9 mouse cellular contexts compared by ENCODE assay signal in genomic region chr2:151977689-151978440, GRCm38 (mm10). TPM values are rescaled to one million over a fixed set of nuclear protein-coding genes. Genes with fewer than 3 reads are reported as not detected.
DNase-seq lines count a peak whose midpoint lies in the region; ATAC-seq lines count a peak whose summit lies in the region.
"Had no signal": no experiment of that assay in that cellular context is flagged by ENCODE, and none has a peak within 500 bp of the region (broad histone marks: within the 10 kb centered on the region; RNA-seq: fewer than 3 reads in every experiment).

No protein-coding gene starts in this region.

- no peak overlapping the region for H3K4me3 ChIP-seq in kidney, embryonic 15.5 days (replicated peaks)
- no peak overlapping the region for H3K4me3 ChIP-seq in lung, embryonic 15.5 days

- no peak overlapping the region for H3K9ac ChIP-seq in kidney, embryonic 15.5 days
- no peak overlapping the region for H3K9ac ChIP-seq in lung, embryonic 15.5 days
- H3K9ac ChIP-seq: lung, embryonic 14.5 days had no signal

- H3K27ac ChIP-seq in kidney, embryonic 15.5 days = peak overlapping the region; percentile 30; the same call in 1 of the 2 replicates
- 0 out of 2 replicates have a peak overlapping the region, but pooled peaks have one; percentile 6 for H3K27ac ChIP-seq in lung, embryonic 15.5 days

- intact Hi-C loops in gastrocnemius, postnatal 14 days (cut with DNase I; ENCODE audit: low total_unique reads) = no loop called here

- ATAC-seq in kidney, embryonic 15.5 days (replicated peaks; ENCODE audit: low FRiP score) = no peak
- ATAC-seq in lung, embryonic 15.5 days (ENCODE audit: borderline replicate concordance, extremely low read depth, low FRiP score, low TSS enrichment) = no peak

- peaks cover 16% of the 10 kb centered on the region for H3K27me3 ChIP-seq in kidney, embryonic 15.5 days
- H3K27me3 ChIP-seq in lung, embryonic 15.5 days = no peaks in the 10 kb centered on the region

- no peak for DNase-seq in kidney, adult 11 months
- peak; percentile 65 for DNase-seq in adipocyte (ENCODE audit: low spot score)
- DNase-seq in gastrocnemius, postnatal 14 days = peak; percentile 82
- no peak for DNase-seq in thymus, postnatal 0 days (ENCODE audit: low spot score)
- no peak for DNase-seq in layer of hippocampus, adult 9-11 months
- DNase-seq in B cell, adult 2 months = no peak
- DNase-seq: lung, embryonic 14.5 days had no signal

- H3K36me3 ChIP-seq in kidney, embryonic 15.5 days = no peaks in the 10 kb centered on the region
- no peaks in the 10 kb centered on the region for H3K36me3 ChIP-seq in lung, embryonic 15.5 days

- peak overlapping the region; percentile 80 for H3K4me2 ChIP-seq in kidney, embryonic 15.5 days
- peak overlapping the region; percentile 79; the same call in 1 of the 2 replicates for H3K4me2 ChIP-seq in lung, embryonic 15.5 days

- WGBS in kidney, embryonic 15.5 days = 80% methylated on average over 4 of the region's 4 CpGs
- WGBS in lung, embryonic 15.5 days = 64% methylated on average over 4 of the region's 4 CpGs

- H3K9me3 ChIP-seq in kidney, embryonic 15.5 days (replicated peaks) = no peaks in the 10 kb centered on the region
- no peaks in the 10 kb centered on the region for H3K9me3 ChIP-seq in lung, embryonic 15.5 days

- peaks cover 68% of the 10 kb centered on the region for H3K4me1 ChIP-seq in kidney, embryonic 15.5 days
- peaks cover 64% of the 10 kb centered on the region for H3K4me1 ChIP-seq in lung, embryonic 15.5 days

RNA-seq across cellular contexts. Expression of gene Fam110a, which starts 2.2 kb away (rescaled TPM):
- polyA plus RNA-seq in kidney, embryonic 15.5 days (2015; fragmentation: Nextera tagmentation; extraction: Ambion mirVana) = 29.1 and 29.2 TPM in 2 replicates
- total RNA-seq in gastrocnemius, postnatal 14 days (2021) = 1 to 10 TPM; 3.8 to 4.8 TPM
- 32.5 and 34.1 TPM in 2 replicates for polyA plus RNA-seq in lung, embryonic 15.5 days (2015; fragmentation: Nextera tagmentation; extraction: Ambion mirVana)
- 30.3 and 31.0 TPM in 2 replicates for polyA plus RNA-seq in thymus, postnatal 0 days (2015; fragmentation: Nextera tagmentation; extraction: Ambion mirVana)

RNA-seq across cellular contexts. Expression of gene Slc52a3, which starts 18.4 kb away (rescaled TPM):
- 13.3 and 16.3 TPM in 2 replicates for polyA plus RNA-seq in kidney, embryonic 15.5 days (2015; fragmentation: Nextera tagmentation; extraction: Ambion mirVana)
- total RNA-seq in gastrocnemius, postnatal 14 days (2021) = 1 to 10 TPM; 1.3 to 1.4 TPM
- polyA plus RNA-seq in lung, embryonic 15.5 days (2015; fragmentation: Nextera tagmentation; extraction: Ambion mirVana) = 2.7 and 2.8 TPM in 2 replicates
- polyA plus RNA-seq in thymus, postnatal 0 days (2015; fragmentation: Nextera tagmentation; extraction: Ambion mirVana) = 1.5 and 1.6 TPM in 2 replicates

Comparison
In these comparisons a context has a peak if more than half of its experiments do, and no peak if none do; other contexts are left out.
1. DNase-seq: peak in adipocyte (single experiment) and gastrocnemius, postnatal 14 days (single experiment); none in kidney, adult 11 months (single experiment), thymus, postnatal 0 days (single experiment), layer of hippocampus, adult 9-11 months (single experiment) and B cell, adult 2 months (0 of 2).